9 mouse cellular contexts compared by ENCODE assay signal in the genomic region with DNA sequence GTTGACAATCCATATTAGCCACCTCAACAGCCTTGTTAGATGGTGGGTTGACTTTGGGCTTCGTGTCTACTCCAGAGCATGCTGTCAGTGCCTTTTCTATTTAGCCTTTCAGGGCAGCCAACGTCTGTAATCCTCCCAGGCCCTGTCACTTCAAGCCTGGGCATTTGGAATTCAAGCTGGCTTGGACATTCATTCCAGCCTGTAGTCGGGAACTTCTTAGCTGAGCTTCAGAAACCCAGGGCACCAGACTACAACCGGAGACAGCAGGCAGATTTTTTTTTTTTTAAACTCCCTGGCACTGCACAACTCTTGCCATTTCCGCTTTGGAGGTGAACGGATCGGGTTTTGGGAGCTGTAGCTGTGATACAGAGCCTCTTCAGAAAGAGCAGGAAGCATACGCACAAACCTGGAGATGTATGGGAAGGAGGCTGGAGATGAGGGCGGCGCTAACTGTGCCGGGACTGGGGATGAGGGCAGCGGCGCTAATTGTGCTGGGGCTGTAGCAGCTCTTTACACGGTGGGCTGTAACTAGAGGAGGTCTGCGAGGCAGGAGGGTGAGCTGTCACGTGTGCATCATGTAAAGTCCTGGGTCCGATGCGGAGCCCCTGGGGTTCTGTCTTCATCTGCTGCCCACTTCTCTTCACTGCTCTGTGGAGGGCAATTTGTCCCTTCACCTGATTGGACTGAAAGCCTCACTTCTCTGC. TPM values are rescaled to one million over a fixed set of nuclear protein-coding genes. Genes with fewer than 3 reads are reported as not detected.
DNase-seq lines count a peak whose midpoint lies in the region; ATAC-seq lines count a peak whose summit lies in the region.
"Had no signal": no experiment of that assay in that cellular context is flagged by ENCODE, and none has a peak within 500 bp of the region (broad histone marks: within the 10 kb centered on the region; RNA-seq: fewer than 3 reads in every experiment).

No protein-coding gene starts in this region.

- H3K9me3 ChIP-seq in heart, embryonic 11.5 days (replicated peaks; ENCODE audit: control insufficient read depth, low read length): peaks cover 5% of the 10 kb centered on the region; the same call in 1 of the 2 replicates
- peaks cover 3% of the 10 kb centered on the region; the same call in 1 of the 2 replicates for H3K9me3 ChIP-seq in hindbrain, embryonic 11.5 days (ENCODE audit: control insufficient read depth, low read length)
- peaks cover 4% of the 10 kb centered on the region; the same call in 1 of the 2 replicates for H3K9me3 ChIP-seq in midbrain, embryonic 16.5 days (replicated peaks; ENCODE audit: control insufficient read depth, low read length, poor library complexity, severe bottlenecking)

- peak overlapping the region; percentile 56 for H3K4me2 ChIP-seq in heart, embryonic 11.5 days
- peak overlapping the region; percentile 13; the same call in 1 of the 2 replicates for H3K4me2 ChIP-seq in hindbrain, embryonic 11.5 days (replicated peaks; ENCODE audit: low read depth, low read length)
- peak overlapping the region; percentile 39 for H3K4me2 ChIP-seq in midbrain, embryonic 16.5 days (ENCODE audit: low read length)

- intact Hi-C loops in heart, postnatal 36 days (cut with DNase I): loop anchor here (5.0 to 10.0 kb wide), 4 partner anchors 364 to 1187 kb away; a partner anchor contains a TSS

- no peak overlapping the region for H3K9ac ChIP-seq in heart, embryonic 11.5 days (ENCODE audit: low read depth, low read length)
- H3K9ac ChIP-seq in hindbrain, embryonic 11.5 days (ENCODE audit: low read depth, low read length): peak overlapping the region; percentile 7; the same call in 1 of the 2 replicates
- H3K9ac ChIP-seq in midbrain, embryonic 16.5 days (ENCODE audit: low read depth, low read length): no peak overlapping the region; the same call in 1 of the 2 replicates

- WGBS in heart, embryonic 11.5 days (ENCODE audit: insufficient replicate concordance): 18% methylated on average over 18 of the region's 18 CpGs
- WGBS in hindbrain, embryonic 11.5 days: 15% methylated on average over 18 of the region's 18 CpGs
- WGBS in midbrain, embryonic 16.5 days: 8% methylated on average over 18 of the region's 18 CpGs

- H3K4me3 ChIP-seq in heart, embryonic 11.5 days (ENCODE audit: low read depth, low read length): 0 out of 2 replicates have a peak overlapping the region, but pooled peaks have one; percentile 12
- no peak overlapping the region for H3K4me3 ChIP-seq in hindbrain, embryonic 11.5 days (ENCODE audit: low read depth, low read length)
- H3K4me3 ChIP-seq in midbrain, embryonic 16.5 days (ENCODE audit: low read depth, low read length): no peak overlapping the region

- no peak for DNase-seq in heart, postnatal 36 days
- DNase-seq in cerebellum, postnatal 36 days: peak; percentile 30 to 35
- DNase-seq in hindbrain, embryonic 11.5 days (ENCODE audit: low spot score): no peak
- no peak for DNase-seq in spleen, postnatal 10 days (ENCODE audit: low spot score in 2 of 2)
- DNase-seq in spleen, adult 18-20 months: no peak
- no peak for DNase-seq in layer of hippocampus, postnatal 25 days (ENCODE audit: extremely low spot score in 1 of 2, low spot score in 1 of 2)
- DNase-seq: kidney, adult 18-20 months had no signal

- H3K27ac ChIP-seq in heart, embryonic 11.5 days (ENCODE audit: low read depth, low read length): no peak overlapping the region
- H3K27ac ChIP-seq in hindbrain, embryonic 11.5 days (ENCODE audit: low read depth, low read length): no peak overlapping the region
- 0 out of 2 replicates have a peak overlapping the region, but pooled peaks have one; percentile 24 for H3K27ac ChIP-seq in midbrain, embryonic 16.5 days (ENCODE audit: low read length)

- H3K36me3 ChIP-seq in heart, embryonic 11.5 days (ENCODE audit: control insufficient read depth, insufficient read depth, low read length): no peaks in the 10 kb centered on the region
- H3K36me3 ChIP-seq in hindbrain, embryonic 11.5 days (ENCODE audit: control insufficient read depth, insufficient read depth, low read length): no peaks in the 10 kb centered on the region
- no peaks in the 10 kb centered on the region for H3K36me3 ChIP-seq in midbrain, embryonic 16.5 days (ENCODE audit: control insufficient read depth, insufficient read depth, low read length)

- no peak for ATAC-seq in heart, embryonic 11.5 days (replicated peaks; ENCODE audit: insufficient number of reproducible peaks, low FRiP score, low TSS enrichment)
- no peak for ATAC-seq in hindbrain, embryonic 11.5 days (ENCODE audit: low FRiP score)
- ATAC-seq in midbrain, embryonic 16.5 days: no peak; the same call in 1 of the 2 replicates

- H3K4me1 ChIP-seq in heart, embryonic 11.5 days (ENCODE audit: control insufficient read depth, insufficient read depth, low read length): peaks cover 15% of the 10 kb centered on the region
- H3K4me1 ChIP-seq in hindbrain, embryonic 11.5 days (replicated peaks; ENCODE audit: control insufficient read depth, insufficient read depth, low read length): peaks cover 4% of the 10 kb centered on the region
- H3K4me1 ChIP-seq in midbrain, embryonic 16.5 days (ENCODE audit: control insufficient read depth, insufficient read depth, low read length): peaks cover 12% of the 10 kb centered on the region

- no peaks in the 10 kb centered on the region for H3K27me3 ChIP-seq in heart, embryonic 11.5 days (ENCODE audit: control insufficient read depth, insufficient read depth, low read length)
- no peaks in the 10 kb centered on the region for H3K27me3 ChIP-seq in hindbrain, embryonic 11.5 days (ENCODE audit: control insufficient read depth, insufficient read depth, low read length)
- no peaks in the 10 kb centered on the region for H3K27me3 ChIP-seq in midbrain, embryonic 16.5 days (ENCODE audit: control insufficient read depth, insufficient read depth, low read depth, low read length)

RNA-seq across cellular contexts. Expression of a gene that starts 21.3 kb away (rescaled TPM):
- 849 and 922 TPM in 2 replicates for polyA plus RNA-seq in heart, embryonic 11.5 days (2014; fragmentation: Nextera tagmentation; extraction: Ambion mirVana)
- total RNA-seq in heart, postnatal 36 days (2021): 100 to 1,000 TPM; 850 to 903 TPM
- polyA plus RNA-seq in hindbrain, embryonic 11.5 days (2014; fragmentation: Nextera tagmentation; extraction: Ambion mirVana): 1,026 and 1,035 TPM in 2 replicates
- 498 and 513 TPM in 2 replicates for polyA plus RNA-seq in midbrain, embryonic 16.5 days (2015; fragmentation: Nextera tagmentation; extraction: Ambion mirVana)
- 100 to 1,000 TPM; 675 to 721 TPM for total RNA-seq in layer of hippocampus, postnatal 25 days (2021)

RNA-seq across cellular contexts. Expression of a gene that starts 21.4 kb away (rescaled TPM):
- polyA plus RNA-seq in heart, embryonic 11.5 days (2014; fragmentation: Nextera tagmentation; extraction: Ambion mirVana): 12.4 and 13.8 TPM in 2 replicates
- total RNA-seq in heart, postnatal 36 days (2021): 10 to 100 TPM; 10.6 to 11.5 TPM
- polyA plus RNA-seq in hindbrain, embryonic 11.5 days (2014; fragmentation: Nextera tagmentation; extraction: Ambion mirVana): 19.9 and 22.4 TPM in 2 replicates
- polyA plus RNA-seq in midbrain, embryonic 16.5 days (2015; fragmentation: Nextera tagmentation; extraction: Ambion mirVana): 17.9 and 18.9 TPM in 2 replicates
- total RNA-seq in layer of hippocampus, postnatal 25 days (2021): 10 to 100 TPM; 32.8 to 39.6 TPM

Comparison
In these comparisons a context has a peak if more than half of its experiments do, and no peak if none do; other contexts are left out.
1. DNase-seq: peak in cerebellum, postnatal 36 days (2 of 2); none in heart, postnatal 36 days (0 of 2), hindbrain, embryonic 11.5 days (single experiment), spleen, postnatal 10 days (0 of 2), spleen, adult 18-20 months (0 of 2) and layer of hippocampus, postnatal 25 days (0 of 2).
2. Peak in every context shown above with its lines, with median percentiles within 50 percentile points of each other: H3K4me2 ChIP-seq.